Mouse (Mus musculus) MN1 (cell line): ENCODE data around the gene Fbxl3.
A peak's percentile ranks its signal among the peaks of the same experiment; 100 is the strongest.

Experiments used
- DNase-seq: peaks from one replicate; pipeline ENCODE4 v3.0.0-alpha.2; 2016; ENCODE audit warnings: low spot score

Fbxl3 gene

GRCm38 (mm10) chr14:103099238-103099933 lies at the start of gene Fbxl3:
TSS of gene Fbxl3 (minus strand) at chr14:103099566.
- peak; percentile 93 for DNase-seq

- no peak for DNase-seq
Observed at GRCm38 (mm10) chr14:103131991-103132390, 32.6 kb upstream of the Fbxl3 start.

- no peak for DNase-seq
Observed at GRCm38 (mm10) chr14:103125756-103126155, 26.4 kb upstream of the Fbxl3 start.

- DNase-seq: no peak
Observed at GRCm38 (mm10) chr14:103114994-103115670, 15.8 kb upstream of the Fbxl3 start.

- DNase-seq: no peak
Observed at GRCm38 (mm10) chr14:103112606-103113363, 13.4 kb upstream of the Fbxl3 start.

- DNase-seq: no peak
Observed at GRCm38 (mm10) chr14:103109971-103110370, 10.6 kb upstream of the Fbxl3 start.

- DNase-seq: no peak
Observed at GRCm38 (mm10) chr14:103106301-103106700, 6.9 kb upstream of the Fbxl3 start.

GRCm38 (mm10) chr14:103102731-103103335 lies 3.5 kb upstream of the Fbxl3 start:
- no peak for DNase-seq

GRCm38 (mm10) chr14:103102246-103102645 lies 2.9 kb upstream of the Fbxl3 start:
- DNase-seq: no peak

- no peak for DNase-seq
Observed at GRCm38 (mm10) chr14:103101171-103101570, 1.8 kb upstream of the Fbxl3 start.

GRCm38 (mm10) chr14:103100296-103100695 lies 930 bp upstream of the Fbxl3 start:
- no peak for DNase-seq

GRCm38 (mm10) chr14:103098587-103099235 lies 655 bp downstream of the Fbxl3 start:
- DNase-seq: peak; percentile 80

- DNase-seq: no peak
Observed at GRCm38 (mm10) chr14:103098213-103098586, 1.2 kb downstream of the Fbxl3 start.

- no peak for DNase-seq
Observed at GRCm38 (mm10) chr14:103096621-103097020, 2.7 kb downstream of the Fbxl3 start.

GRCm38 (mm10) chr14:103095826-103096225 lies 3.5 kb downstream of the Fbxl3 start:
- no peak for DNase-seq

- no peak for DNase-seq
Observed at GRCm38 (mm10) chr14:103095036-103095435, 4.3 kb downstream of the Fbxl3 start.

- no peak for DNase-seq
Observed at GRCm38 (mm10) chr14:103093670-103094069, 5.7 kb downstream of the Fbxl3 start.

- DNase-seq: no peak
Observed at GRCm38 (mm10) chr14:103093236-103093635, 6.1 kb downstream of the Fbxl3 start.

- DNase-seq: peak; percentile 52
Observed at GRCm38 (mm10) chr14:103088624-103089023, 10.7 kb downstream of the Fbxl3 start.

GRCm38 (mm10) chr14:103087846-103088245 lies 11.5 kb downstream of the Fbxl3 start:
- no peak for DNase-seq

GRCm38 (mm10) chr14:103086671-103087324 lies 12.6 kb downstream of the Fbxl3 start:
- DNase-seq: no peak
